Mouse (Mus musculus) duodenum, adult 2 months (tissue): ENCODE measurements around the gene Fam69a. TPM values are rescaled to one million over a fixed set of nuclear protein-coding genes. Genes with fewer than 3 reads are reported as not detected.

Source experiments
- polyA plus RNA-seq: library from polyadenylated mRNA; depleted of rRNA; stranded (reverse); fragments of >200 nt; gene quantifications from 2 replicates; pipeline ENCODE4 v1.2.3, GENCODE M21; 2012; ENCODE audit warnings: low replicate concordance; rRNA removed

The Fam69a gene
- 0.11 and 0.12 TPM in 2 replicates for polyA plus RNA-seq

DNA sequence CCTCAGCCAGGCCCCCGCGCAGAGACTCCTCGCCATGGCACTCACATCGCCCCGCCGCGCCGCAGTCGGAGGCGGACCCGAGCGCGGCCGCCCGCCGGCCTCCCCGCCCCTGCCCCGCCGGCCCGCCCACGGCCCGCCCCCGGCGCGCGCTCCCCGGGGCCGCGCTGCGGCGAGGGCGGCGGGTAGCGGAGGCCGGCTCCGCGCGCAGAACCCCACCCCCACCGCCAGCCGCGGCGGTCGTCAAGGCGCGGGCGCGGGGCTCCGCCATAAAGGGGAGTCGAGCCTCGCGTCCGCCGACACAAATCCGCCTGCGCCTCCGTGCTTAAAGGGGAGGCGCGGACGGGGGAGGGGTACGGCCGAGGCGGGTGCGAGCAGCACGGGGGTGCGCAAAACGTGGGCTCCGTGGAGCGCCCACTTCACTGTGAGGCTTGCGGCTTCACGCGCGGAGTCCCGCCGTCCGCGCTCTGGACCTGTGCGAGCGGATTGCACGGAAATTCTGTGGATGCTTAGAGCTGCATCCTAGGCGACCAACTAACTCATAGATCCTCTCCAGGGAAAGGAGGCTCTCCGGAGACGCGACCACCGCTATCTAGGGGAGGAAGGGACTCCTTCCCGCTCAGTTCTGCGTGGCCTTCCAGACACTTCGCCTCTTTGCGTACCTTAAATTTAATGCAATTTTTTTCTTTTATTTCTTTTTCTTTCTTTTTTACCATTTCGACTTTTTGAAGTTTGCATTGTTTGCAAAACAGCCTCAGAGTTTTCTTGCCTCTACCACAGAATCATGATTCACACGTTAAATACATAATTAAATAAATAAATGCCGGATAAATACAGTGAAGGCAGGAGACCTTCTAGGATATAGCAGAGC is at the start of gene Fam69a:
Fam69a (minus strand) TSS at position 119 of the 868 bp plus-strand sequence.

DNA sequence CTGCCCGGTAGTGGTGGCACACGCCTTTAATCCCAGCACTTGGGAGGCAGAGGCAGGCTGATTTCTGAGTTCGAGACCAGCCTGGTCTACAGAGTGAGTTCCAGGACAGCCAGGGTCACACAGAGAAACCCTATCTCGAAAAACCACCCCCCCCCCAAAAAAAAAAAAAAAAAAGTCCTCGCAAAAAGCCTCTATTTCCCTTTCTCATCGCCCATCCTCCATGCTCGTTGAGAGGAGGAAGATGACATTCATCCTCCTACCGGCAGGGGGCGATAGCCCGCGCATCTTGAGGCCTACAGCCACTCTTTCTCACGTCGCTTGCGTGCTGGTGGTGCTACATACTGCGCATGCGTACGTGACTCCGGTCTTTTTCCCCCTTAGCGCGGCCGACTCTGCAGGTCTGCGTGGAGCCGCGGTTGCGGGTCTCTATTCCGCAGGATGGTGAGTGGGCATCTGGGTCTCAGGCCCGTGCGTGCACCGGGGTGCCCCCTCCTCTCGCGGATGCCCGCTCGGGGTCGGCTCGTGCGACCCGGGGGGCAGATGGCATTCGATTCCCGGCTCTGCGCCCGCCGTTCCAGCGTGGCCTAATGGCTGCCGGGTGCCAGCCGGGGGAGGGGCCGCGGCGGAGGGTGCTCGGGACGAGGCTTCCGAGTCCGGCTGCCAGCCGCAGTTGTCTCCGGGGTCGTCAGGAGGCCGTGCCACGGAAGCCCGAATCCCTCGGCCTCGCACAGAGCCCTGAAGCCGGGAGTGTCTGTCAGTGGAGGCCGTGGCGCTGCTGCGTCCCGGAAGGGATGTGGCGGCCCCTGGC is 86.5 kb downstream of the Fam69a start, which contains the start of gene Rpl5:
Rpl5 (plus strand) TSS at position 297 of the 808 bp plus-strand sequence.

DNA sequence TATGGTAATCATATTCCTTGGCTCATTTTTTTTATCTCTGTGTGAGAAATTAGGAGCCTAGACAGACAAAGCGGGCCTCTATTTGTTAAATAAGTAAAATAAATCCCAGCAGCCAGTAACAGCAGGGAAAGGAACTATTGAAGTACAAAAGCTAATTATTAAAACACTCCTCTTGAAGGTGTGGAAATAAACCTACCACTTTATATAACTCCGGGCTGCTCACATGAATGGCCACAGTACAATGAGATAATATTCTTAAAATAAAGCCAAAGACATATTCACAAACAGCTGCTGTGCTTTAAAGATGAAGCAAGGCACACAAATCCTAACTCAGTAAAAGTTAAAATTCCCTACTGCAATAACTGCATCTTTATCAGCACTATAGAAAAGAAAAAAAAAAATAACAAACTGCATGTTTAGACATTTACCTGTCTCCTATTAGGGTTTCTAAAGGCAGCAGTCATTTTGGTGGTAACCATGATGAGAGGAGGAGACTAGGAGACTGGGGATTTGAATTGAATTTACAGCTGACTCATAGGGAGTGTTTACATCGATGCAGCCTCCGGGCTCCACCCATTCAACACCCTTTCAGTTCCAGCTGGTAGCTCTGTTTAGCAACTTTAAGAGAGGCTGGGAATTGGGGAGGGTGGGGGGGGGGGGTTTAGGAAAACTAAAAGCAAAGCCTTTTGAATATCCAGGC is 112.2 kb downstream of the Fam69a start, which contains the start of gene Evi5:
Evi5 (minus strand) TSS at position 547 of the 700 bp plus-strand sequence.

Other genes with a start within 250 kb of the Fam69a start
- not detected in 2 replicates for gene Ube2d2b, start 157.0 kb downstream of the Fam69a start, polyA plus RNA-seq
- 3.9 and 5.1 TPM in 2 replicates for gene Evi5, start 112.0 kb downstream of the Fam69a start, polyA plus RNA-seq
- 20.7 and 32.9 TPM in 2 replicates for gene Rpl5, start 86.6 kb downstream of the Fam69a start, polyA plus RNA-seq
- gene Mtf2, start 78.6 kb upstream of the Fam69a start, polyA plus RNA-seq, result 1.9 and 2.8 TPM in 2 replicates
- 27.7 and 59.5 TPM in 2 replicates for gene Tmed5, start 145.5 kb upstream of the Fam69a start, polyA plus RNA-seq
- gene Ccdc18, start 145.8 kb upstream of the Fam69a start, polyA plus RNA-seq, result 0.08 TPM in 1 of 2 replicates, not detected in the other